Mouse (Mus musculus): ENCODE measurements around the gene Scgb1b18. TPM values are rescaled to one million over a fixed set of nuclear protein-coding genes. Genes with fewer than 3 reads are reported as not detected.
"Not testable (repeated sequence)": the region's sequence is repeated elsewhere in the genome, so short reads cannot be mapped to it uniquely, and the experiment has no call there.

The Scgb1b18 gene
- not detected in 2 replicates for total RNA-seq (2012; rRNA removed)

- in situ Hi-C loops (cut with MboI; ENCODE audit: low sequenced_read_pairs in 2 of 2, unreplicated experiment in 2 of 2); DNase-seq (ENCODE audit: low read depth, low spot score); H3K4me1 ChIP-seq (ENCODE audit: control insufficient read depth in 2 of 2, insufficient read depth in 2 of 2, low read length in 2 of 2, poor library complexity in 1 of 2); H3K36me3 ChIP-seq (ENCODE audit: control insufficient read depth, insufficient read depth, low read length, poor library complexity, severe bottlenecking); H3K27ac ChIP-seq (ENCODE audit: insufficient read depth, low read depth, low read length, poor library complexity, severe bottlenecking); H3K9me3 ChIP-seq (ENCODE audit: control insufficient read depth, insufficient read depth, low read depth, low read length); H3K4me3 ChIP-seq (ENCODE audit: insufficient read depth in 1 of 2, low read depth in 1 of 2, low read length in 2 of 2, poor library complexity in 1 of 2, severe bottlenecking in 1 of 2); H3K9ac ChIP-seq (ENCODE audit: insufficient read depth, low read depth, low read length, poor library complexity, severe bottlenecking): not testable (repeated sequence)
Measured at GRCm38 (mm10) chr7:33185268-33185667, at the start of gene Scgb1b18. Scgb1b18 (plus strand) TSS chr7:33185568.

- H3K9me3 ChIP-seq (ENCODE audit: control insufficient read depth, insufficient read depth, low read depth, low read length); H3K9ac ChIP-seq (ENCODE audit: insufficient read depth, low read depth, low read length, poor library complexity, severe bottlenecking); H3K4me1 ChIP-seq (ENCODE audit: control insufficient read depth in 2 of 2, insufficient read depth in 2 of 2, low read length in 2 of 2, poor library complexity in 1 of 2); DNase-seq (ENCODE audit: low read depth, low spot score); H3K4me3 ChIP-seq (ENCODE audit: insufficient read depth in 1 of 2, low read depth in 1 of 2, low read length in 2 of 2, poor library complexity in 1 of 2, severe bottlenecking in 1 of 2); H3K36me3 ChIP-seq (ENCODE audit: control insufficient read depth, insufficient read depth, low read length, poor library complexity, severe bottlenecking); H3K27ac ChIP-seq (ENCODE audit: insufficient read depth, low read depth, low read length, poor library complexity, severe bottlenecking); in situ Hi-C loops (cut with MboI; ENCODE audit: low sequenced_read_pairs in 2 of 2, unreplicated experiment in 2 of 2): not testable (repeated sequence)
Measured at GRCm38 (mm10) chr7:33173764-33174163, 11.6 kb upstream of the Scgb1b18 start, which contains the start of gene Scgb2b18. Scgb2b18 (minus strand) TSS chr7:33173864.

Other genes starting within 250 kb of the Scgb1b18 start
- not detected in 2 replicates for gene Scgb2b17, start 129.0 kb upstream of the Scgb1b18 start, total RNA-seq (2012; rRNA removed)
- not detected in 2 replicates for gene Scgb1b17, start 122.1 kb upstream of the Scgb1b18 start, total RNA-seq (2012; rRNA removed)
- not detected in 2 replicates for gene Scgb2b18, start 11.7 kb upstream of the Scgb1b18 start, total RNA-seq (2012; rRNA removed)
- not detected in 2 replicates for gene Scgb2b19, start 94.8 kb downstream of the Scgb1b18 start, total RNA-seq (2012; rRNA removed)
- gene Scgb1b19, start 101.7 kb downstream of the Scgb1b18 start, total RNA-seq (2012; rRNA removed) = not detected in 2 replicates
- gene Scgb2b20, start 180.8 kb downstream of the Scgb1b18 start, total RNA-seq (2012; rRNA removed) = not detected in 2 replicates
- not detected in 2 replicates for gene Scgb1b20, start 187.7 kb downstream of the Scgb1b18 start, total RNA-seq (2012; rRNA removed)

Measured in ES-E14 (cell line).